Mouse (Mus musculus) limb, embryonic 14.5 days (tissue): ENCODE measurements around the gene Fat1. TPM values are rescaled to one million over a fixed set of nuclear protein-coding genes. Genes with fewer than 3 reads are reported as not detected.

Experiments
- ATAC-seq: fragments of 200-750 bp; cut with Nextera tagmentation; 2 replicates; pipeline ENCODE4 v1.8.0; 2017; ENCODE audit warnings: low read depth, moderate number of reproducible peaks, moderate TSS enrichment; ENCODE audit not compliant: low FRiP score
- DNase-seq: peaks from one replicate; pipeline ENCODE4 v3.0.0-alpha.2; 2015; ENCODE audit warnings: low spot score
- H3K27ac ChIP-seq: fragments of 300-500 bp; sonication (generic); replicated peaks from 2 replicates; pipeline ENCODE4 v1.5.1; 2014; ENCODE audit warnings: low read depth, mild to moderate bottlenecking, low read length, moderate library complexity, mixed read lengths
- H3K27me3 ChIP-seq: fragments of 300-500 bp; sonication (generic); 2 replicates; pipeline ENCODE4 v1.6.1; 2014; ENCODE audit warnings: low read length, mixed read lengths; ENCODE audit not compliant: control insufficient read depth, insufficient read depth
- H3K36me3 ChIP-seq: fragments of 300-500 bp; sonication (generic); 2 replicates; pipeline ENCODE4 v1.6.1; 2014; ENCODE audit warnings: mild to moderate bottlenecking, low read length, moderate library complexity, mixed read lengths; ENCODE audit not compliant: control insufficient read depth, insufficient read depth
- H3K4me1 ChIP-seq: fragments of 300-500 bp; sonication (generic); 2 replicates; pipeline ENCODE4 v1.6.1; 2014; ENCODE audit warnings: antibody characterized with exemption, low read length, mixed read lengths; ENCODE audit not compliant: control insufficient read depth, insufficient read depth
- H3K4me2 ChIP-seq: fragments of 300-500 bp; sonication (generic); replicated peaks from 2 replicates; pipeline ENCODE4 v1.6.1; 2014; ENCODE audit warnings: low read depth, mild to moderate bottlenecking, low read length, moderate library complexity; ENCODE audit not compliant: severe bottlenecking
- H3K4me3 ChIP-seq: fragments of 300-500 bp; sonication (generic); replicated peaks from 2 replicates; pipeline ENCODE4 v1.5.1; 2014; ENCODE audit warnings: low read length
- H3K9ac ChIP-seq: fragments of 300-500 bp; sonication (generic); 2 replicates; pipeline ENCODE4 v1.6.1; 2014; ENCODE audit warnings: mild to moderate bottlenecking, low read depth, low read length, moderate library complexity; ENCODE audit not compliant: severe bottlenecking
- H3K9me3 ChIP-seq: fragments of 300-500 bp; sonication (generic); 2 replicates; pipeline ENCODE4 v1.6.1; 2016; ENCODE audit warnings: low read length; ENCODE audit not compliant: control insufficient read depth
- POLR2A ChIP-seq: fragments of 200-500 bp; IDR thresholded peaks from 2 replicates; pipeline ENCODE4 v1.8.0; 2012; ENCODE audit warnings: inconsistent platforms, mild to moderate bottlenecking, moderate library complexity, borderline replicate concordance; ENCODE audit not compliant: insufficient read depth, insufficient read length; ENCODE audit errors: extremely low read depth
- WGBS: fragments of 180-500 bp; shearing (Covaris S2); extraction: QIAGEN DNeasy Blood & Tissue Kit; methylation state at CpG from one replicate; pipeline ENCODE4 v1.1.7; 2014; 5-methylcytosine and 5-hydroxymethylcytosine counted together
- polyA plus RNA-seq, 2 experiments: library from polyadenylated mRNA; depleted of rRNA in 1 of 2; stranded (reverse) in 1 of 2; unstranded in 1 of 2; fragments of >200 nt; fragmentation: Nextera tagmentation in 1 of 2; extraction: Ambion mirVana in 1 of 2; gene quantifications; 2 replicates each; pipeline versions ENCODE4 v1.2.1 to v1.2.3; 2012 to 2014

Fat1 gene
- polyA plus RNA-seq, 2 experiments, result 56.6 to 81.1 TPM

GRCm38 (mm10) chr8:44934416-44934815, 831 bp upstream of the Fat1 start:
- peaks cover 3% of the 10 kb centered on the region; the same call in 1 of the 2 replicates for H3K9me3 ChIP-seq
- 4% methylated on average over 13 of the region's 13 CpGs for WGBS
- peak overlapping the region; percentile 78 for H3K9ac ChIP-seq
- peaks cover 3% of the 10 kb centered on the region; the same call in 1 of the 2 replicates for H3K4me1 ChIP-seq
- ATAC-seq (no peak), DNase-seq (peak; percentile 13)
- H3K4me2 ChIP-seq, result peak overlapping the region; percentile 52
- TF ChIP-seq POLR2A, result no peak
- H3K27me3 ChIP-seq, result no peaks in the 10 kb centered on the region
- H3K36me3 ChIP-seq, result no peaks in the 10 kb centered on the region
- H3K4me3 ChIP-seq, result peak overlapping the region; percentile 87
- H3K27ac ChIP-seq, result peak overlapping the region; percentile 95

- Histone ChIP-seq H3K9ac (peak overlapping the region; percentile 78), H3K27ac (peak overlapping the region; percentile 95), H3K4me2 (peak overlapping the region; percentile 52), H3K36me3 (no peaks in the 10 kb centered on the region), H3K27me3 (no peaks in the 10 kb centered on the region), H3K9me3 (no peaks in the 10 kb centered on the region), H3K4me3 (peak overlapping the region; percentile 87), H3K4me1 (peaks cover 10% of the 10 kb centered on the region)
- ATAC-seq (peak; percentile 54), DNase-seq (peak; percentile 95)
- under 1% methylated on average over 24 of the region's 24 CpGs for WGBS
- TF ChIP-seq POLR2A, result peak; percentile 39; the same call in 1 of the 2 replicates
Observed at GRCm38 (mm10) chr8:44935741-44936140, 494 bp downstream of the Fat1 start.

GRCm38 (mm10) chr8:44936481-44936961, 1.3 kb downstream of the Fat1 start:
- no peak for ATAC-seq
- Histone ChIP-seq H3K27ac (peak overlapping the region; percentile 83), H3K9ac (peak overlapping the region; percentile 78), H3K4me3 (peak overlapping the region; percentile 87), H3K9me3 (no peaks in the 10 kb centered on the region), H3K4me2 (peak overlapping the region; percentile 52), H3K27me3 (no peaks in the 10 kb centered on the region), H3K36me3 (no peaks in the 10 kb centered on the region), H3K4me1 (peaks cover 10% of the 10 kb centered on the region)
- WGBS, result under 1% methylated on average over 16 of the region's 16 CpGs
- DNase-seq, result peak; percentile 61
- no peak for TF ChIP-seq POLR2A

GRCm38 (mm10) chr8:44937141-44937825, 2.0 kb downstream of the Fat1 start:
- H3K9ac ChIP-seq, result peak overlapping the region; percentile 78
- no peak for ATAC-seq
- under 1% methylated on average over 34 of the region's 34 CpGs for WGBS
- DNase-seq, result peak; percentile 49
- H3K27ac ChIP-seq, result peak overlapping the region; percentile 83
- peaks cover 3% of the 10 kb centered on the region; the same call in 1 of the 2 replicates for H3K36me3 ChIP-seq
- H3K4me1 ChIP-seq, result peaks cover 15% of the 10 kb centered on the region
- H3K4me2 ChIP-seq, result peak overlapping the region; percentile 52
- no peaks in the 10 kb centered on the region for H3K9me3 ChIP-seq
- H3K4me3 ChIP-seq, result peak overlapping the region; percentile 87
- TF ChIP-seq POLR2A, result no peak
- H3K27me3 ChIP-seq, result no peaks in the 10 kb centered on the region

GRCm38 (mm10) chr8:44937905-44938642, 2.8 kb downstream of the Fat1 start:
- Histone ChIP-seq H3K4me1 (peaks cover 23% of the 10 kb centered on the region), H3K4me3 (peak overlapping the region; percentile 87), H3K4me2 (peak overlapping the region; percentile 52), H3K36me3 (peaks cover 3% of the 10 kb centered on the region; the same call in 1 of the 2 replicates), H3K27ac (peak overlapping the region; percentile 83), H3K9ac (peak overlapping the region; percentile 78), H3K9me3 (no peaks in the 10 kb centered on the region), H3K27me3 (no peaks in the 10 kb centered on the region)
- 0 out of 2 replicates have a peak, but pooled peaks have one; percentile 61 for TF ChIP-seq POLR2A
- ATAC-seq (peak; percentile 87), DNase-seq (peak; percentile 88)
- under 1% methylated on average over 55 of the region's 87 CpGs for WGBS
